Mouse (Mus musculus) colon, adult 2 months (tissue): ENCODE data around the gene Zfp454. TPM values are rescaled to one million over a fixed set of nuclear protein-coding genes. Genes with fewer than 3 reads are reported as not detected.

Source experiments
- polyA plus RNA-seq: library from polyadenylated mRNA; depleted of rRNA; stranded (reverse); fragments of >200 nt; gene quantifications from 2 replicates; pipeline ENCODE4 v1.2.3, GENCODE M21; 2012; rRNA removed

Zfp454 gene
- polyA plus RNA-seq, result 0.21 and 0.31 TPM in 2 replicates

GRCm38 (mm10) chr11:50887390-50888128 lies at the start of gene Zfp454:
Gene Zfp454, minus strand, starts transcription at chr11:50887651.

GRCm38 (mm10) chr11:50931451-50931866 lies 44.0 kb upstream of the Zfp454 start, which contains the start of gene Zfp354b:
Gene Zfp354b, minus strand, starts transcription at chr11:50931633.

GRCm38 (mm10) chr11:50915671-50916320 lies 28.3 kb upstream of the Zfp454 start, which contains the start of gene Zfp2:
Gene Zfp2, minus strand, starts transcription at chr11:50916165.

GRCm38 (mm10) chr11:50850177-50850735 lies 37.2 kb downstream of the Zfp454 start, which contains the start of gene Grm6:
Gene Grm6, plus strand, starts transcription at chr11:50850685.

GRCm38 (mm10) chr11:50841023-50841735 lies 46.3 kb downstream of the Zfp454 start, which contains the start of gene Zfp879:
Gene Zfp879, minus strand, starts transcription at chr11:50841552.

GRCm38 (mm10) chr11:50827010-50827953 lies 60.2 kb downstream of the Zfp454 start, which contains the start of gene Zfp354c:
Gene Zfp354c, minus strand, starts transcription at chr11:50827724.

Other genes starting within 250 kb of the Zfp454 start
- 0.90 and 0.93 TPM in 2 replicates for gene Zfp354c, start 59.9 kb downstream of the Zfp454 start, polyA plus RNA-seq
- 0.19 and 0.21 TPM in 2 replicates for gene Zfp879, start 46.1 kb downstream of the Zfp454 start, polyA plus RNA-seq
- gene Grm6, start 37.0 kb downstream of the Zfp454 start, polyA plus RNA-seq, result 0.08 and 0.12 TPM in 2 replicates
- gene Zfp2, start 28.5 kb upstream of the Zfp454 start, polyA plus RNA-seq, result 0.44 and 0.60 TPM in 2 replicates
- 0.08 and 0.10 TPM in 2 replicates for gene Zfp354b, start 44.0 kb upstream of the Zfp454 start, polyA plus RNA-seq
- not detected in 2 replicates for gene 4933414I15Rik, start 56.1 kb upstream of the Zfp454 start, polyA plus RNA-seq
- not detected in 2 replicates for gene Prop1, start 66.1 kb upstream of the Zfp454 start, polyA plus RNA-seq
- not detected in 2 replicates for gene Olfr1378, start 78.9 kb upstream of the Zfp454 start, polyA plus RNA-seq
- not detected in 2 replicates for gene Olfr1377, start 94.3 kb upstream of the Zfp454 start, polyA plus RNA-seq
- not detected in 2 replicates for gene Olfr51, start 115.9 kb upstream of the Zfp454 start, polyA plus RNA-seq
- not detected in 2 replicates for gene Olfr54, start 126.6 kb upstream of the Zfp454 start, polyA plus RNA-seq
- gene Olfr1375, start 160.5 kb upstream of the Zfp454 start, polyA plus RNA-seq, result not detected in 2 replicates
- gene Zfp354a, start 171.6 kb upstream of the Zfp454 start, polyA plus RNA-seq, result 1.2 and 1.7 TPM in 2 replicates